Mouse (Mus musculus) stomach, embryonic 15.5 days (tissue): ENCODE measurements around the gene Plekhm3. TPM values are rescaled to one million over a fixed set of nuclear protein-coding genes. Genes with fewer than 3 reads are reported as not detected.

ENCODE experiments used
- ATAC-seq: fragments of 200-750 bp; cut with Nextera tagmentation; 2 replicates; pipeline ENCODE4 v1.8.0; 2017; ENCODE audit warnings: low read depth, moderate number of reproducible peaks, moderate TSS enrichment; ENCODE audit not compliant: insufficient read depth, low FRiP score
- H3K27ac ChIP-seq: fragments of 300-500 bp; sonication (generic); 2 replicates; pipeline ENCODE4 v1.5.1; 2015; ENCODE audit warnings: mild to moderate bottlenecking, inconsistent platforms
- H3K27me3 ChIP-seq: fragments of 300-500 bp; sonication (generic); replicated peaks from 2 replicates; pipeline ENCODE4 v1.6.1; 2015; ENCODE audit warnings: inconsistent platforms
- H3K36me3 ChIP-seq: fragments of 300-500 bp; sonication (generic); 2 replicates; pipeline ENCODE4 v1.6.1; 2015; ENCODE audit warnings: inconsistent platforms
- H3K4me1 ChIP-seq: fragments of 300-500 bp; sonication (generic); 2 replicates; pipeline ENCODE4 v1.6.1; 2015; ENCODE audit warnings: inconsistent platforms
- H3K4me2 ChIP-seq: fragments of 300-500 bp; sonication (generic); 2 replicates; pipeline ENCODE4 v1.6.1; 2015; ENCODE audit warnings: mild to moderate bottlenecking, inconsistent platforms
- H3K4me3 ChIP-seq: fragments of 300-500 bp; sonication (generic); replicated peaks from 2 replicates; pipeline ENCODE4 v1.5.1; 2015; ENCODE audit warnings: inconsistent platforms
- H3K9ac ChIP-seq: fragments of 300-500 bp; sonication (generic); 2 replicates; pipeline ENCODE4 v1.6.1; 2015; ENCODE audit warnings: inconsistent platforms
- H3K9me3 ChIP-seq: fragments of 300-500 bp; sonication (generic); 2 replicates; pipeline ENCODE4 v1.6.1; 2016; ENCODE audit warnings: inconsistent platforms
- WGBS: fragments of 180-500 bp; shearing (Covaris S2); methylation state at CpG from one replicate; pipeline ENCODE4 v1.1.7; 2015; 5-methylcytosine and 5-hydroxymethylcytosine counted together
- polyA plus RNA-seq: library from polyadenylated mRNA; unstranded; fragments of >200 nt; fragmentation: Nextera tagmentation; extraction: Ambion mirVana; gene quantifications from 2 replicates; pipeline ENCODE4 v1.2.1, GENCODE M21; 2015

Plekhm3 gene
- polyA plus RNA-seq, 1 experiment from 2014 or later: 5.7 TPM

DNA sequence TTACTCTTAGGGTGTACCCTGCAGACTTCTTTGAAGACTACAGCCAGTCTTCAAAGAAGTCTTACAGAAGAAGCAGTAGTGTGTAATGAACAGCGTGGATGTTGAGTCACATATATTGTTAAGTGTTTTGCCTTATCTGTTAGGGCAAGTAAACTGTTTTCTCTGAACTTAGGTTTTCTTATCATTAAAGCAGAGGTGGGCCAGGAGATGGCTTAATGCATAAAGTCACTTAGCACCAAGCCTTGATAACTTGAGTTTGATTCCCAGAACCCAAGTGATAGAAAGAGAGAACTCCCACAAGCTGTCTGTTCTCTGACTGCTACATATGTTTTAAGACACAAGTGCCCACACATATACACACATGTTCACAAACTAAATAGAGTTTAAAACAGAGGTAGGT, 144.7 kb downstream of the Plekhm3 start:
- Histone ChIP-seq H3K27me3 (no peaks in the 10 kb centered on the region), H3K4me1 (peaks cover 9% of the 10 kb centered on the region; the same call in 1 of the 2 replicates), H3K4me2 (no peak overlapping the region), H3K27ac (no peak overlapping the region), H3K36me3 (no peaks in the 10 kb centered on the region), H3K4me3 (no peak overlapping the region), H3K9ac (no peak overlapping the region), H3K9me3 (no peaks in the 10 kb centered on the region)
- 78% methylated on average over 1 of the region's 1 CpGs for WGBS
- no peak for ATAC-seq

- 48% methylated on average over 2 of the region's 2 CpGs for WGBS
- peak; percentile 94 for ATAC-seq
- Histone ChIP-seq H3K27me3 (no peaks in the 10 kb centered on the region), H3K9ac (no peak overlapping the region), H3K9me3 (no peaks in the 10 kb centered on the region), H3K4me3 (no peak overlapping the region), H3K36me3 (no peaks in the 10 kb centered on the region), H3K27ac (peak overlapping the region; percentile 77), H3K4me2 (no peak overlapping the region), H3K4me1 (peaks cover 9% of the 10 kb centered on the region; the same call in 1 of the 2 replicates)
These were observed 147.5 kb downstream of the Plekhm3 start for GRCm38 (mm10) chr1:64809085-64809484.

DNA sequence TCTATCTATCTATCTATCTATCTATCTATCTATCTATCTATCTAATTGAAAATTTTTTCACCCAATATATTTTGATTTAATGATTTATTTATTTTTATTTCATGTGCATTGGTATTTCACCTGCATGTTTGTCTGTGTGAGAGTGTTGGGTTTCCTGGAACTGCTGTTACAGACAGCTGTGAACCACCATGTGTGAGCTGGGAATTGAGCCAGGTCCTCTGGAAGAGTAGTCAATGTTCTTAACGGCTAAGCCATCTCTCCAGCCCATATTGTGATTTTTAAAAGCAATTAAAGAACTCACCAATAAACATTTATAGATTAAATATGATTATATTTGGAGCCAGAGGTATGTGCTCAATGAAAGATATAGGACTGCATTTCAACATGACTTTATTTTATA, 148.9 kb downstream of the Plekhm3 start:
- Histone ChIP-seq H3K4me1 (peaks cover 11% of the 10 kb centered on the region; the same call in 1 of the 2 replicates), H3K27me3 (no peaks in the 10 kb centered on the region), H3K36me3 (no peaks in the 10 kb centered on the region), H3K4me3 (no peak overlapping the region), H3K9ac (no peak overlapping the region), H3K27ac (no peak overlapping the region), H3K4me2 (no peak overlapping the region), H3K9me3 (no peaks in the 10 kb centered on the region)
- WGBS: 23% methylated on average over 1 of the region's 1 CpGs
- no peak for ATAC-seq

DNA sequence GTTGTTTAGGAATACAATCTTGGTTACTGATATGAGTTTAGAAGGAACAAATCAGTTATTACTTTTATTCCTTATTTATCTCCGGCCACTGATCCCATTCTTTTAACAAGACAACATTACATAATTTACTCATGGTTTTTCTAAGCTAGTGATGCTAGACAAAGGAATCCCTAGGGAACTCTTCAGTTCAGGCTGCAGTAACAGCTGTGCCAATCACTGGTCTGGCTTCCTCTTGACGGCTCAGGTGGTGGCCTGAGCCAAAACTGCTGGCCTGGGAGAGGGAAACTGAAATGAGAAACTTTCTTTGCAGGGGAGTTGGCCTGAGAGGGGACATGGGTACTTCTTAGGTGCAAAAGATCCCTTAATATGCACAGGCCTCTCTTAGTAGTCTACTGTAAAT, 151.4 kb downstream of the Plekhm3 start:
- H3K4me2 ChIP-seq: no peak overlapping the region
- H3K27me3 ChIP-seq: no peaks in the 10 kb centered on the region
- ATAC-seq: no peak
- H3K4me1 ChIP-seq: peaks cover 11% of the 10 kb centered on the region; the same call in 1 of the 2 replicates
- H3K9me3 ChIP-seq: no peaks in the 10 kb centered on the region
- H3K36me3 ChIP-seq: no peaks in the 10 kb centered on the region
- WGBS: 61% methylated on average over 2 of the region's 2 CpGs
- no peak overlapping the region for H3K27ac ChIP-seq
- H3K4me3 ChIP-seq: no peak overlapping the region
- H3K9ac ChIP-seq: no peak overlapping the region

DNA sequence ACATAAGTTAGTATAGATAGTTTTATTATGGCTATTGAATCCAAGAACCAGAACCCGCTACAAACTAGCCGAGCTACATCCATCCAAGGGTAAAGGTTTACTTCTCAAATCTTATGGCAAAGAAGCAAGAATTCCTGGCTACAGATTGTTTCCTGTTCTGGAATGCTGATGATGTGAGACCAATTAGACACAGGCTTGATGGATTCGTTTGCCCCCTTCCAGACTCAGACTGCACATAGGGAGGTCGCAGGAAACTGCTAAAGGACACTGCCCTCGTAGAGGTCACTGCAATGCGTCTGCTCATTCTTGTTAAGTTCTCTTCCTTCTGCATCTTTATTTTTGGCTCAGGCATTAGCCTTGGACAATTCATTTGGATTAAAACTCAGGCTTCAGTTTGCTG, 154.0 kb downstream of the Plekhm3 start:
- ATAC-seq: no peak
- H3K9me3 ChIP-seq: no peaks in the 10 kb centered on the region
- no peak overlapping the region for H3K4me3 ChIP-seq
- H3K9ac ChIP-seq: no peak overlapping the region
- H3K27ac ChIP-seq: no peak overlapping the region
- 0 out of 2 replicates have a peak, but pooled peaks cover 2% of the 10 kb centered on the region for H3K4me1 ChIP-seq
- no peaks in the 10 kb centered on the region for H3K27me3 ChIP-seq
- no peak overlapping the region for H3K4me2 ChIP-seq
- no peaks in the 10 kb centered on the region for H3K36me3 ChIP-seq
- WGBS: 52% methylated on average over 6 of the region's 6 CpGs

GRCm38 (mm10) chr1:64797621-64798020, 159.0 kb downstream of the Plekhm3 start:
- no peak overlapping the region for H3K4me3 ChIP-seq
- no peaks in the 10 kb centered on the region for H3K9me3 ChIP-seq
- ATAC-seq: peak; percentile 90
- H3K27ac ChIP-seq: no peak overlapping the region
- WGBS: 59% methylated on average over 3 of the region's 3 CpGs
- 0 out of 2 replicates have a peak, but pooled peaks cover 7% of the 10 kb centered on the region for H3K4me1 ChIP-seq
- H3K4me2 ChIP-seq: no peak overlapping the region
- H3K27me3 ChIP-seq: no peaks in the 10 kb centered on the region
- no peak overlapping the region for H3K9ac ChIP-seq
- no peaks in the 10 kb centered on the region for H3K36me3 ChIP-seq

- ATAC-seq: no peak
- Histone ChIP-seq H3K4me3 (no peak overlapping the region), H3K27me3 (no peaks in the 10 kb centered on the region), H3K9me3 (no peaks in the 10 kb centered on the region), H3K9ac (no peak overlapping the region), H3K4me2 (no peak overlapping the region), H3K4me1 (0 out of 2 replicates have a peak, but pooled peaks cover 13% of the 10 kb centered on the region), H3K36me3 (no peaks in the 10 kb centered on the region), H3K27ac (no peak overlapping the region)
- 71% methylated on average over 6 of the region's 6 CpGs for WGBS
These were observed 159.6 kb downstream of the Plekhm3 start for GRCm38 (mm10) chr1:64796867-64797582.

DNA sequence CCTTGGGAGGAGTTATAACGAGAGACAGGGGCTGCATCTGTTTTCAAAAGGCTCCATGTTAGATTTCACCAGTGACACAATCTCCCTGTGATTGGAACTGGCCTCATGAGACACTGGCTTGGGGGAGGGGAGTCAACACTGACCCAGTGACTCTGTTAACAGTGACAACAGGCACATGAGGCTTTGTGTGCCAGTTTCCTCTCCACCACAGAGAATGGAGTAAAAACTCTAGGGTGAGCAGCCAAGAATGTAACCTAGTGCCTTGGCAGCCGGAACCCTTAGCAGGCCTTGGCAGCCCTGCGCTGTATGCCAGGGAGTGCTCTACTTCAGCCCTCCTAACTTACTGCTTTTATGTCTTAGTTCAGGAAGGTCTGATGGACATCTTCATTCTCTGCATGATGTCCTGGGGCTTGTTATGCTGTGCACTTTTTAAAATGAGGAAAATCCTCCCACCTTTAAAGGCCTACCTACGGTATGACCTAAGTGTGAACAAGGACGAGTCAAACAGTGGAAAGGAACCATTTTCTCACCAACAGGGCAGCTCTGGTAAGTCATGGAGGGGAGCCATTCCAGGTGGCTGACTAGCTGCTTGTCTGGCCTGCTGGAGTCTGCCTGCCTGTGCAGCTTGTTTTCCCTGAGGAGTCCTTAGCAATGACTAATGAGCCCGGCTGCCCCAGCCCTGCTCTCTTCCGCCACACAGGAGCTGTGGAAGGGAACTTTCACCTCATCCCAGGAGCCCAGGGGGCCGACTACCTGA, 161.2 kb downstream of the Plekhm3 start:
- 54% methylated on average over 8 of the region's 8 CpGs for WGBS
- no peak overlapping the region for H3K9ac ChIP-seq
- no peak overlapping the region for H3K4me3 ChIP-seq
- no peaks in the 10 kb centered on the region for H3K27me3 ChIP-seq
- H3K36me3 ChIP-seq: no peaks in the 10 kb centered on the region
- no peaks in the 10 kb centered on the region for H3K9me3 ChIP-seq
- H3K4me1 ChIP-seq: peaks cover 17% of the 10 kb centered on the region; the same call in 1 of the 2 replicates
- H3K4me2 ChIP-seq: no peak overlapping the region
- no peak overlapping the region for H3K27ac ChIP-seq
- no peak for ATAC-seq

DNA sequence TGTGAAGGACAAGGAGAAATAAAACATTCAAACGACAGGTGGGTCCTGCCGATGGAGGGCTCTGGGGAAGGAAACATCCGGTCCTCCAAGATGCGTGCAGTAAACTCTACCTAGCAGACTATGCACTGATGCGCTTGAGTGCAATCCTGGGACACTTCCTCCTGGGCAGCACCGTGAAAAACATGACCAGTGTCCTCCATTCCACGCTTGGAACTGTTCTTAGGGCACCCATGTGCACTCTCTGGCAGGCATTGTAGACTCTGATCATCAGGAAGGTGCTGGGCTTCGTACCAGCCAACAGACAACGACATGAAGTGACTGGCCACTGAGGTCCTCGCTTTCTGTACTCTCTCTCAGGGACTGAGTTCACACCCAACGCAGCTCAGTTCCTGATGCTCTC, 162.5 kb downstream of the Plekhm3 start:
- no peak for ATAC-seq
- Histone ChIP-seq H3K36me3 (no peaks in the 10 kb centered on the region), H3K4me3 (no peak overlapping the region), H3K9ac (no peak overlapping the region), H3K4me2 (no peak overlapping the region), H3K4me1 (peaks cover 17% of the 10 kb centered on the region; the same call in 1 of the 2 replicates), H3K9me3 (no peaks in the 10 kb centered on the region), H3K27me3 (no peaks in the 10 kb centered on the region), H3K27ac (no peak overlapping the region)
- WGBS: 91% methylated on average over 11 of the region's 11 CpGs

- H3K9me3 ChIP-seq: no peaks in the 10 kb centered on the region
- no peak overlapping the region for H3K4me2 ChIP-seq
- no peak overlapping the region for H3K9ac ChIP-seq
- no peaks in the 10 kb centered on the region for H3K36me3 ChIP-seq
- peak overlapping the region; percentile 75 for H3K27ac ChIP-seq
- 71% methylated on average over 4 of the region's 4 CpGs for WGBS
- no peak for ATAC-seq
- H3K4me1 ChIP-seq: peaks cover 17% of the 10 kb centered on the region; the same call in 1 of the 2 replicates
- H3K4me3 ChIP-seq: no peak overlapping the region
- H3K27me3 ChIP-seq: no peaks in the 10 kb centered on the region
These were observed 163.4 kb downstream of the Plekhm3 start for GRCm38 (mm10) chr1:64793234-64793530.

DNA sequence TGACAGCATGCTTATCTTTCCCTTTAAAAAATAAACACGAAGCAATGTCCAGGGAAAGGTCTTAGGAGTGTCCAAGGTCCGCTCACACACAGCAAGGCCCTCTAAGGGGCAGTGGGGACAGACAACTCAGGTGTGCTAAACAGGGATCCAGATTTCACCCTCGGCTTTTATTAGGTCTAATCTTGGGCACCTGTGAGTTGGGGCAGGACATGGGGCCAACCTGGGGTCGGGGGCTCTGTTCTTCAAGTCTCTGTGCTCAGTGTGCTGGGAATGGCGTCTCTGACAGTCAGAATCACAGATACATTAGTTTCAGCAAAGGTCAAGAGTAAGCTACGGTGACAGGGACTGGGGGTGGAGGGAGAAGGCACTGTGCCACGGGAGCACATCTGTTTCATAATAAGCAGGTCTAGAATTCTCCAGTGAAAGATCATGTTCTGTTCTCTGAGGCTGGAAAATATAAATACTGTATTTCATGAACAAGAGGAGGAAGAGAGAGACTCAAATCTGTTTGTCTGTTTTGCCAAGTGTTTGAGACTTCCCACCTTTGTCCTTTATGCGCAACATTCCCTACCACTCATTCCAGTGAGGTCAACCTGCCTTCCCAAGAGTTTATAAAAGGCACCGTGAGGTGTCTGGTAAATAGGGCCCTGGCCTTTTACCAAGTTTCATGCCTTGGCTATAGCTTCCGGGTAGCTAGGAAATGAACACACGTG, 163.9 kb downstream of the Plekhm3 start:
- 53% methylated on average over 11 of the region's 11 CpGs for WGBS
- H3K4me3 ChIP-seq: no peak overlapping the region
- peaks cover 17% of the 10 kb centered on the region; the same call in 1 of the 2 replicates for H3K4me1 ChIP-seq
- H3K9me3 ChIP-seq: no peaks in the 10 kb centered on the region
- no peaks in the 10 kb centered on the region for H3K36me3 ChIP-seq
- H3K27ac ChIP-seq: peak overlapping the region; percentile 75
- H3K27me3 ChIP-seq: no peaks in the 10 kb centered on the region
- ATAC-seq: no peak
- H3K4me2 ChIP-seq: no peak overlapping the region
- no peak overlapping the region for H3K9ac ChIP-seq

DNA sequence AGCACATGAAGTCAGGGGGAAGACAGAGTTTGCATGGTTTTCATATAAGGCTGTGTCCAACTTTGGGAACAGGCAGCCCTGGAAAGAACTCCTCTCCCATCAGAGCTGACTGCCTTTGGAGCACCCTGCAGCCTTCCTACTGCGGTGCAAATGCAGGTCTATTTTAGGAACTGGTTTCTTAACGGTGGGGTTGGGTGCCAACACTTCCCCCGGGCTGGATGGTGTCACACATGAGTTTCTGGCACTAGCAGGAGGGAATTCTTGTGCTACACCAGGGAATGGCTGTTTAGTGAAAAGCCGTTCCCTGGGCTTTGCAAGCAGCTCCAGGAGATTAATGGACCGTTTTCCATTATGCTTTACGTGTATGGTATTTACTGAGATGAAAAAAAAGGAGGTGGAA, 164.8 kb downstream of the Plekhm3 start:
- H3K36me3 ChIP-seq: no peaks in the 10 kb centered on the region
- H3K9me3 ChIP-seq: no peaks in the 10 kb centered on the region
- H3K4me2 ChIP-seq: no peak overlapping the region
- H3K4me3 ChIP-seq: no peak overlapping the region
- ATAC-seq: no peak
- H3K9ac ChIP-seq: no peak overlapping the region
- H3K4me1 ChIP-seq: peaks cover 19% of the 10 kb centered on the region; the same call in 1 of the 2 replicates
- no peaks in the 10 kb centered on the region for H3K27me3 ChIP-seq
- H3K27ac ChIP-seq: peak overlapping the region; percentile 75
- WGBS: 20% methylated on average over 6 of the region's 6 CpGs
